Mouse (Mus musculus) layer of hippocampus, adult 2 months (tissue): Measurements from ENCODE around the gene Hexim2. TPM values are rescaled to one million over a fixed set of nuclear protein-coding genes. Genes with fewer than 3 reads are reported as not detected.

Experiments
- DNase-seq, 2 experiments: peaks; one replicate each; pipeline ENCODE4 v3.0.0; 2022; ENCODE audit warnings: low spot score in 2 of 2
- H3K27ac ChIP-seq: fragments of 200-600 bp; 2 replicates; pipeline ENCODE4 v1.8.1; 2022
- H3K4me3 ChIP-seq: fragments of 200-600 bp; 2 replicates; pipeline ENCODE4 v1.8.1; 2022; ENCODE audit warnings: mild to moderate bottlenecking
- CTCF ChIP-seq: fragments of 200-600 bp; conservative IDR thresholded peaks from 2 replicates; pipeline ENCODE4 v1.8.1; 2022; ENCODE audit warnings: antibody characterized with exemption, mild to moderate bottlenecking, moderate library complexity
- long read RNA-seq, 2 experiments: library from polyadenylated mRNA; stranded (forward); transcript quantifications; one replicate each; pipeline ENCODE4 v2.0.0; 2021; ENCODE audit warnings: borderline mapping rate in 2 of 2
- total RNA-seq, 2 experiments: library from RNA; stranded (reverse); gene quantifications; 2 replicates each; pipeline ENCODE4 v1.2.3; 2021

The Hexim2 gene
- total RNA-seq = 10 to 100 TPM in 1 of 2 experiments, 1 to 10 TPM in 1; 9.7 to 16.0 TPM
- long read RNA-seq, experiment 1, partial matches to known transcripts = 0 of 5 reads
- long read RNA-seq, experiment 1, other reads (novel, unspliced or antisense) = 2 of 5 reads
- long read RNA-seq, experiment 2, transcript Hexim2-204 (2 exons, 370 nt) = major isoform, 8 of 16 reads
- long read RNA-seq, experiment 2, partial matches to known transcripts = 0 of 16 reads
- long read RNA-seq, experiment 2, other reads (novel, unspliced or antisense) = 3 of 16 reads

GRCm38 (mm10) chr11:103131701-103132575 lies at the start of gene Hexim2:
Gene Hexim2 (plus strand): TSS chr11:103132429.
- H3K27ac ChIP-seq = peak within 1 kb of the TSS; percentile 99
- peak; percentile 11 for TF ChIP-seq CTCF
- peak within 1 kb of the TSS; percentile 99 for H3K4me3 ChIP-seq
- no peak for DNase-seq

GRCm38 (mm10) chr11:103093306-103093705 lies 38.9 kb upstream of the Hexim2 start:
- Histone ChIP-seq H3K27ac (no peak overlapping the region), H3K4me3 (no peak overlapping the region)
- no peak for DNase-seq
- no peak for TF ChIP-seq CTCF

- no peak overlapping the region for H3K4me3 ChIP-seq
- H3K27ac ChIP-seq = no peak overlapping the region
- DNase-seq = no peak
- no peak for TF ChIP-seq CTCF
Observed at GRCm38 (mm10) chr11:103093862-103094833, 38.1 kb upstream of the Hexim2 start.

DNA sequence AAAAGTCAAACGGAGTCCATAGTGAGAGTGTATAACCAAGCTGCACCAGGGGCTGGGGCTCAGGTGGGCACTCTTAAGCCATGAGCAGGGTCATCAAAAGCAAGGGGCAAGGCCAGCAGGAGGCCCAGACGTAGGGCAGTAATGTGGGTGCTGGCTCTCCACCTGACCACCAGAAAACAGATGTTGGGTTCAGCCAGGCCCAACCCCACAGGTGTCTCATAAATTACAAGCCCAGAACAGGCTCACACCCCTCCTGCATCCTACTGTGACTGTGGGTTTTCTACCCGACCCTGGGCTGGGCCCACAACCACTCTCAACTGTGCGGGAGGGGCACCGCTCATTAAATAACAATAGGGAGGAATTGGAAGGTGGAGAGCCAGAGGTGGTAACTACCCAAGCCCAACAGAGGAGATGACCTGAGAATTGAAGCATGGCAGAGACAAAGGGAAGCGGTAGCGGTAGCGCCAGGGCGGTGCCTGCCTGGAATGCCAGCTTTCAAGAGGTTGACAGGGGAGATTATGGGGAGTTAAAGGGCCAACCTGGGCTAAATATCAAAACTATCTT lies 37.0 kb upstream of the Hexim2 start:
- Histone ChIP-seq H3K27ac (no peak overlapping the region), H3K4me3 (no peak overlapping the region)
- no peak for DNase-seq
- TF ChIP-seq CTCF = no peak

DNA sequence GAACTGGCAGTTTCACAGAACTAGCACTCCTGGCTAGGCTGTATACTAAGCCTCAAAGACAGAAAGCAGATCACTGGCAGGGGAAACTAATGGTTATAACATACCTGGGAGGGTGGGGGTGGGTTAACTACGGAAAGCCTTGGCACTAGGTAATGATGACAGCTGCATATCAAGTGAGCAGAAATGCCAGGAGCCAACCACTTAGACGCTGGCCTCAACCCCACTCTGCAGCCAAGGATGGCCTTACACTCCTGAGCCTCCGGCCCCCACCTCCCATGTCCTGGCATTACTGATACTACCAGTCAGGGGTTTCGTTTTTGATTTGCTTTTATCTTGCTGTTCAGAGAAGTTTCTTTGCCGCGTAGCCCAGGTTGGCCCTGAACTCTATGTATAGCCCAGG lies 36.4 kb upstream of the Hexim2 start:
- H3K27ac ChIP-seq = no peak overlapping the region
- no peak for DNase-seq
- no peak for TF ChIP-seq CTCF
- H3K4me3 ChIP-seq = no peak overlapping the region

DNA sequence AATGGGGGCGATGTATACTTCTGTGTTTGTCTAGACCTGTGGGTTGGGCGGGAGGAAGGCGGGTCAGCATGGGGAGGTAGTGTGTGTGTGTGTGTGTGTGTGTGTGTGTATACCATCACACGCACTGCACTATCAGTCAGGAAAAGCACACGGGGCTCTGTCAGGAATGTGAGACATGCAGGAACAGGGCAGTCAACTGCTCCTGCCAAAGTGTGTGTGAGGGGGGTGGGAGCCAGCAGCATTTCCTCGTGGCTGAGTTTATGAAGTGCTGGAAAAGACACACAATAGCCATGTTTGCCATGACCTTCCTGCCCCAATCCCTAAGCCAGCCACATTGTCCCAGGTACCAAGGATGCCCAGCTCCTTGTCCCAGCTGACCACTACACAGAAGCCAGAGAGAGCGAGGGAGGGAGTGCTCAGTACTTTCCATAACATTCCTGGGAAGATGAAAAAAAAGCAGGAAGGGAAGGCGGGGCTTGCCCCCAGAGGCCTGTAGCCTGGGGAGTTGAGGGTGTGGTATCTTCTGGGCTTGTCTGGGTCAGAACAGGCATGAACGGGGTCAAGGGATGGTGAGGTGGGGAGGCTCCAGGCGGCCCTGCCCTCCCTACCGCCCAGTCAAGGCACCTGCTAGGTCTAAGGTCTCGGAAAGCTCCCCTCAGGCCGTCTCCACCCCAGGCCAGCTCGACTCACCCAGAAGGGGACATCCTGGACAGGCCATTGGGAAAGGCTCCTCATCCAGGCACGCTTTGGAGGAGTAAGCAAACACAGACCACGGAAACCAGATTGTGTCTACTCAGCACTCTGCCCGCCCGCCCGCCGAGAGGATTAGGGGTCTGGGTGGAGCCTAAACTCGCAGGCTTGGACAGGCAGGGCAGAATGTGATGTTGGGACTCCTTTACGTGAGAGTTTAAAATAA lies 35.0 kb upstream of the Hexim2 start:
- TF ChIP-seq CTCF = no peak
- no peak overlapping the region for H3K27ac ChIP-seq
- H3K4me3 ChIP-seq = no peak overlapping the region
- peak in 1 of 2 experiments; percentile 7 for DNase-seq

- peak in 1 of 2 experiments; percentile 8 for DNase-seq
- H3K4me3 ChIP-seq = no peak overlapping the region
- no peak overlapping the region for H3K27ac ChIP-seq
- TF ChIP-seq CTCF = no peak
Observed at GRCm38 (mm10) chr11:103098531-103099190, 33.6 kb upstream of the Hexim2 start.

GRCm38 (mm10) chr11:103099352-103099940 lies 32.8 kb upstream of the Hexim2 start:
- no peak for TF ChIP-seq CTCF
- peak in 1 of 2 experiments; percentile 11 for DNase-seq

GRCm38 (mm10) chr11:103100361-103100760 lies 31.9 kb upstream of the Hexim2 start:
- no peak overlapping the region for H3K4me3 ChIP-seq
- no peak overlapping the region for H3K27ac ChIP-seq
- no peak for TF ChIP-seq CTCF
- no peak for DNase-seq

More at GRCm38 (mm10) chr11:103099352-103099940, 32.8 kb upstream of the Hexim2 start:
- no peak overlapping the region for H3K4me3 ChIP-seq
- H3K27ac ChIP-seq = no peak overlapping the region

GRCm38 (mm10) chr11:103101481-103101865 lies 30.8 kb upstream of the Hexim2 start, which contains the start of the genes Plcd3 and Acbd4:
Gene Plcd3 (minus strand): TSS chr11:103101658.
Gene Acbd4 (plus strand): TSS chr11:103101682.
- H3K27ac ChIP-seq = peak within 1 kb of the TSS; percentile 91
- peak; percentile 59 to 67 for DNase-seq
- no peak for TF ChIP-seq CTCF
- peak within 1 kb of the TSS; percentile 85 for H3K4me3 ChIP-seq
